Mouse (Mus musculus) bone marrow macrophage, adult 2 months (primary cell): Measurements from ENCODE around the gene Prlr.

ENCODE experiments used
- CTCF ChIP-seq: IDR thresholded peaks from 2 replicates; pipeline ENCODE4 v1.5.1; 2012; ENCODE audit warnings: low read depth, mild to moderate bottlenecking, low read length, moderate library complexity
- POLR2A ChIP-seq: IDR thresholded peaks from 2 replicates; pipeline ENCODE4 v1.6.1; 2012; ENCODE audit warnings: mild to moderate bottlenecking, low read depth, low read length, borderline replicate concordance

DNA sequence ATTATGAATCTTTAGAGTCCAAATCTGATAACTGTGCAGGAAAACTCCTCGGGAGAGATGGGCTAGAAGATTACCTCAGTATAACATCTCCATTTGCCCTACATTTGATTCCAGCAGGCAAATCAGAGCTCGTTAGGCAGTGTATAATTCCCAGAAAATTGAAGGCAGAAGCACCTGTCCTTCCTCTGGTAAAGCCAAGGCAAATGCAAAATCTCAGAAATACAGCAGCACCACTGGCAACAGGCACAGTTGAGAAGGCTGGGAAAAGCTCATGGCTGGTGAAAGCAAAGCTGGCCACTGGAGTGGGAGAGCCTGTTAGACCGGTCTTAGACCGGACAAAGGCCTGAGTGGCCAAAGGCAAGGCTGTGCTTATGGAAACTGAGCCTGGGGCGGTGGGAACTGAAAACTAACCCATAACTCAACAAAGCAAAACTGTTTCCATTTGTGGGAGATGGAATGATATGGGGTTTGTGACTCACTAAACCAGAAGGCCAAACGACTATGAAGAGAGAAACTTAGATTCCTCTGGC lies 15.1 kb downstream of the Prlr start:
- no peak for TF ChIP-seq POLR2A
- TF ChIP-seq CTCF: no peak
